Mouse (Mus musculus) intestine, postnatal 0 days (tissue): ENCODE data around the gene Sprtn. TPM values are rescaled to one million over a fixed set of nuclear protein-coding genes. Genes with fewer than 3 reads are reported as not detected.
A peak's percentile ranks its signal among the peaks of the same experiment; 100 is the strongest.

Experiments used
- ATAC-seq: fragments of 200-750 bp; cut with Nextera tagmentation; 2 replicates; pipeline ENCODE4 v1.8.0; 2017; ENCODE audit warnings: mild to moderate bottlenecking, moderate TSS enrichment, moderate library complexity
- H3K27ac ChIP-seq: fragments of 300-500 bp; sonication (generic); 2 replicates; pipeline ENCODE4 v1.5.1; 2014; ENCODE audit warnings: mild to moderate bottlenecking, low read depth, low read length, moderate library complexity
- H3K27me3 ChIP-seq: fragments of 300-500 bp; sonication (generic); replicated peaks from 2 replicates; pipeline ENCODE4 v1.6.1; 2014; ENCODE audit warnings: low read length, mixed read lengths; ENCODE audit not compliant: control insufficient read depth, insufficient read depth
- H3K36me3 ChIP-seq: fragments of 300-500 bp; sonication (generic); 2 replicates; pipeline ENCODE4 v1.6.1; 2014; ENCODE audit warnings: mild to moderate bottlenecking, moderate library complexity; ENCODE audit not compliant: control insufficient read depth, insufficient read depth
- H3K4me1 ChIP-seq: fragments of 300-500 bp; sonication (generic); replicated peaks from 2 replicates; pipeline ENCODE4 v1.6.1; 2014; ENCODE audit warnings: antibody characterized with exemption, low read length, mixed read lengths; ENCODE audit not compliant: control insufficient read depth, insufficient read depth
- H3K4me2 ChIP-seq: fragments of 300-500 bp; sonication (generic); replicated peaks from 2 replicates; pipeline ENCODE4 v1.6.1; 2014; ENCODE audit warnings: low read depth, mild to moderate bottlenecking, moderate library complexity
- H3K4me3 ChIP-seq: fragments of 300-500 bp; sonication (generic); 2 replicates; pipeline ENCODE4 v1.5.1; 2014; ENCODE audit warnings: low read depth, low read length
- H3K9ac ChIP-seq: fragments of 300-500 bp; sonication (generic); 2 replicates; pipeline ENCODE4 v1.6.1; 2014; ENCODE audit warnings: mild to moderate bottlenecking, low read depth, low read length
- H3K9me3 ChIP-seq: fragments of 300-500 bp; sonication (generic); 2 replicates; pipeline ENCODE4 v1.6.1; 2016; ENCODE audit warnings: mixed run types; ENCODE audit not compliant: control insufficient read depth
- CTCF ChIP-seq: sonication (generic); IDR thresholded peaks from 2 replicates; pipeline ENCODE4 v1.5.1; 2016; ENCODE audit warnings: low read depth, mild to moderate bottlenecking, control low read depth, antibody characterized with exemption, moderate library complexity
- WGBS: fragments of 180-500 bp; shearing (Covaris S2); extraction: QIAGEN DNeasy Blood & Tissue Kit; methylation state at CpG from one replicate; pipeline ENCODE4 v1.1.7; 2014; 5-methylcytosine and 5-hydroxymethylcytosine counted together
- polyA plus RNA-seq: library from polyadenylated mRNA; unstranded; fragments of >200 nt; fragmentation: Nextera tagmentation; extraction: Ambion mirVana; gene quantifications from 2 replicates; pipeline ENCODE4 v1.2.1, GENCODE M21; 2015

The Sprtn gene
- polyA plus RNA-seq, 1 experiment from 2014 or later, result 4.5 TPM

DNA sequence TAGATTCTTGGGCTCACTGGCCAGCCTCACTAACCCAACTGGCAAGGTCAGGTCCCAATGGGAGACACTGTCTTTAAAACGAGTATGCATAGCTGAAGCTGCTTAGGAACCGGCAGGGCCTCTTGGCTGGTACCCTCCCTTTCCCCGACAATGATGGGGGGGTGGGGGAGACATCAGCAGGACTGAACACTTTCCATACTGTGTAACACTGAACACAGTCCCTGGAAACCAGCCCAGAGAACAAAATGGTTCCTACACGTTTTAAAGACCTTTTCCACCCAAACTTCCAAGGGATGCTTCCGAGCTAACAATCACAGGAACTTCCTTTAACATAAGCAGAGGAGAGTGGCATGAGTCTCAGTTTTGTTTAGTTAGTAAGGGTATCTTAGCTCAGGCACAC lies 37.4 kb downstream of the Sprtn start:
- 84% methylated on average over 5 of the region's 5 CpGs for WGBS
- no peaks in the 10 kb centered on the region for H3K4me1 ChIP-seq

GRCm38 (mm10) chr8:124936699-124937098 lies 39.0 kb downstream of the Sprtn start:
- ATAC-seq, result no peak
- H3K27ac ChIP-seq, result no peak overlapping the region
- no peaks in the 10 kb centered on the region for H3K9me3 ChIP-seq
- H3K4me3 ChIP-seq, result no peak overlapping the region
- no peaks in the 10 kb centered on the region for H3K27me3 ChIP-seq
- H3K36me3 ChIP-seq, result peaks cover 11% of the 10 kb centered on the region; the same call in 1 of the 2 replicates
- H3K4me1 ChIP-seq, result no peaks in the 10 kb centered on the region
- H3K4me2 ChIP-seq, result no peak overlapping the region
- 88% methylated on average over 10 of the region's 10 CpGs for WGBS
- TF ChIP-seq CTCF, result no peak
- no peak overlapping the region for H3K9ac ChIP-seq

More for the DNA sequence above, 37.4 kb downstream of the Sprtn start:
- TF ChIP-seq CTCF, result no peak
- Histone ChIP-seq H3K9ac (no peak overlapping the region), H3K4me3 (no peak overlapping the region), H3K27me3 (no peaks in the 10 kb centered on the region), H3K9me3 (no peaks in the 10 kb centered on the region), H3K4me2 (no peak overlapping the region), H3K27ac (no peak overlapping the region), H3K36me3 (peaks cover 4% of the 10 kb centered on the region; the same call in 1 of the 2 replicates)
- ATAC-seq, result no peak

GRCm38 (mm10) chr8:124937293-124937692 lies 39.6 kb downstream of the Sprtn start:
- H3K27ac ChIP-seq, result no peak overlapping the region
- no peaks in the 10 kb centered on the region for H3K9me3 ChIP-seq
- no peak overlapping the region for H3K4me2 ChIP-seq
- no peak for ATAC-seq
- peaks cover 14% of the 10 kb centered on the region; the same call in 1 of the 2 replicates for H3K36me3 ChIP-seq
- H3K9ac ChIP-seq, result no peak overlapping the region
- H3K4me3 ChIP-seq, result no peak overlapping the region
- no peaks in the 10 kb centered on the region for H3K4me1 ChIP-seq
- TF ChIP-seq CTCF, result no peak
- WGBS, result 88% methylated on average over 4 of the region's 4 CpGs
- H3K27me3 ChIP-seq, result no peaks in the 10 kb centered on the region

DNA sequence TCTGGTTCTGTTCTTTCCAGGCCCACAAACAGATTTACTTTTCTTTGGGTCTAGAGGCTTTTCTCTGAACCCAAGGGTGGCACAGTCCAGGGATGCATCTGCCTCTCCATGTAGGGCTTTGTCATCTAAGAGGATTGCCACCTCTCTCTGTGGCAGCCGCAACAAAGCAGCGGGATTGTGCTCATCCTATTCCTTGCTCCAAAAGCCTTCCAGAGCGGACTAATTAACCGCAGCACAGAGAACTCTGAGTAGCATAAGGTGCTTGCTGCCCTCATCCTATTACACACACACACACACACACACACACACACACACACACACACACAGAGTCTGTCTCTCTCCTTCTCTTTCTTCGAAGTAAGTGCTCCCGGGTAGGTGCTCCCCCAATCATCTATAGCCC lies 46.1 kb downstream of the Sprtn start:
- no peak overlapping the region for H3K9ac ChIP-seq
- WGBS, result 94% methylated on average over 6 of the region's 6 CpGs
- H3K9me3 ChIP-seq, result no peaks in the 10 kb centered on the region
- H3K27ac ChIP-seq, result no peak overlapping the region
- no peak for ATAC-seq
- no peaks in the 10 kb centered on the region for H3K27me3 ChIP-seq
- H3K36me3 ChIP-seq, result peaks cover 9% of the 10 kb centered on the region; the same call in 1 of the 2 replicates
- H3K4me2 ChIP-seq, result no peak overlapping the region
- peaks cover 2% of the 10 kb centered on the region; the same call in 1 of the 2 replicates for H3K4me1 ChIP-seq
- no peak overlapping the region for H3K4me3 ChIP-seq
- TF ChIP-seq CTCF, result no peak

GRCm38 (mm10) chr8:124944406-124944805 lies 46.7 kb downstream of the Sprtn start:
- WGBS, result 61% methylated on average over 7 of the region's 7 CpGs
- Histone ChIP-seq H3K36me3 (peaks cover 9% of the 10 kb centered on the region; the same call in 1 of the 2 replicates), H3K4me3 (no peak overlapping the region), H3K27me3 (no peaks in the 10 kb centered on the region), H3K9ac (no peak overlapping the region), H3K27ac (no peak overlapping the region), H3K4me2 (no peak overlapping the region), H3K9me3 (no peaks in the 10 kb centered on the region), H3K4me1 (peaks cover 2% of the 10 kb centered on the region; the same call in 1 of the 2 replicates)
- ATAC-seq, result no peak
- TF ChIP-seq CTCF, result no peak

GRCm38 (mm10) chr8:124947865-124948732 lies 50.4 kb downstream of the Sprtn start:
- Histone ChIP-seq H3K4me3 (peak overlapping the region; percentile 78), H3K9me3 (no peaks in the 10 kb centered on the region), H3K27me3 (no peaks in the 10 kb centered on the region), H3K4me1 (peaks cover 7% of the 10 kb centered on the region; the same call in 1 of the 2 replicates), H3K36me3 (no peaks in the 10 kb centered on the region), H3K27ac (peak overlapping the region; percentile 90), H3K4me2 (peak overlapping the region; percentile 72), H3K9ac (peak overlapping the region; percentile 71)
- TF ChIP-seq CTCF, result no peak
- under 1% methylated on average over 67 of the region's 67 CpGs for WGBS
- peak; percentile 3; the same call in 1 of the 2 replicates for ATAC-seq
